ENCODE assay signal across 22 mouse cellular contexts in genomic region chr12:17411242-17411641, GRCm38 (mm10).
"Had no signal": no experiment of that assay in that cellular context is flagged by ENCODE, and none has a peak within 500 bp of the region (broad histone marks: within the 10 kb centered on the region; RNA-seq: fewer than 3 reads in every experiment).

No protein-coding gene starts in this region.

- H3K27ac ChIP-seq: heart, embryonic 10.5 days; hindbrain, embryonic 13.5 days; hindbrain, embryonic 15.5 days; intestine, embryonic 15.5 days; limb, embryonic 13.5 days; limb, embryonic 15.5 days; liver, embryonic 12.5 days; liver, embryonic 14.5 days had no signal

- H3K27me3 ChIP-seq: heart, embryonic 12.5 days; hindbrain, embryonic 13.5 days; hindbrain, embryonic 15.5 days; intestine, embryonic 15.5 days; limb, embryonic 13.5 days; limb, embryonic 15.5 days; liver, embryonic 12.5 days had no signal

- DNase-seq: gastrocnemius, postnatal 14 days; gastrocnemius, postnatal 36 days; heart, adult 18-20 months; heart, postnatal 10 days; heart, postnatal 36 days; kidney, adult 18-20 months; kidney, adult 8-10 months; kidney, postnatal 10 days; kidney, postnatal 25 days; layer of hippocampus, adult 9-11 months; layer of hippocampus, postnatal 36 days; left cerebral cortex, postnatal 4 days had no signal

- H3K9ac ChIP-seq: heart, embryonic 12.5 days; hindbrain, embryonic 13.5 days; hindbrain, embryonic 15.5 days; intestine, embryonic 15.5 days; limb, embryonic 13.5 days; limb, embryonic 15.5 days; liver, embryonic 12.5 days; liver, embryonic 14.5 days had no signal

- ATAC-seq: intestine, embryonic 15.5 days; intestine, postnatal 0 days; liver, embryonic 12.5 days had no signal

- H3K4me3 ChIP-seq: heart, embryonic 10.5 days; heart, embryonic 12.5 days; hindbrain, embryonic 13.5 days; hindbrain, embryonic 15.5 days; intestine, embryonic 15.5 days; limb, embryonic 13.5 days; limb, embryonic 15.5 days; liver, embryonic 12.5 days had no signal

- H3K4me2 ChIP-seq: heart, embryonic 12.5 days; hindbrain, embryonic 13.5 days; hindbrain, embryonic 15.5 days; intestine, embryonic 15.5 days; limb, embryonic 13.5 days; limb, embryonic 15.5 days; liver, embryonic 12.5 days had no signal

- H3K4me1 ChIP-seq: hindbrain, embryonic 13.5 days; hindbrain, embryonic 15.5 days; intestine, embryonic 15.5 days; limb, embryonic 13.5 days; limb, embryonic 15.5 days; liver, embryonic 12.5 days had no signal

- H3K9me3 ChIP-seq: heart, embryonic 10.5 days; heart, embryonic 12.5 days; hindbrain, embryonic 13.5 days; hindbrain, embryonic 15.5 days; intestine, embryonic 15.5 days; limb, embryonic 13.5 days; limb, embryonic 15.5 days; liver, embryonic 12.5 days had no signal
